Mouse (Mus musculus): ENCODE measurements around the gene Tgfa.

Gene Tgfa

GRCm38 (mm10) chr6:86222381-86222780, 27.4 kb downstream of the Tgfa start:
- DNase-seq (ENCODE audit: low spot score in 2 of 2) = no peak

GRCm38 (mm10) chr6:86225604-86226003, 30.6 kb downstream of the Tgfa start:
- DNase-seq (ENCODE audit: low spot score in 2 of 2) = no peak

GRCm38 (mm10) chr6:86232367-86232766, 37.3 kb downstream of the Tgfa start:
- no peak for DNase-seq (ENCODE audit: low spot score in 2 of 2)

GRCm38 (mm10) chr6:86233512-86234430, 38.7 kb downstream of the Tgfa start:
- no peak for DNase-seq (ENCODE audit: low spot score in 2 of 2)

GRCm38 (mm10) chr6:86244866-86245265, 49.8 kb downstream of the Tgfa start:
- no peak for DNase-seq (ENCODE audit: low spot score in 2 of 2)

- DNase-seq (ENCODE audit: low spot score in 2 of 2) = no peak
Observed at GRCm38 (mm10) chr6:86245965-86246364, 50.9 kb downstream of the Tgfa start.

- no peak for DNase-seq (ENCODE audit: low spot score in 2 of 2)
Observed at GRCm38 (mm10) chr6:86248562-86248961, 53.5 kb downstream of the Tgfa start.

GRCm38 (mm10) chr6:86249042-86249441, 54.0 kb downstream of the Tgfa start:
- no peak for DNase-seq (ENCODE audit: low spot score in 2 of 2)

GRCm38 (mm10) chr6:86250236-86250635, 55.2 kb downstream of the Tgfa start:
- no peak for DNase-seq (ENCODE audit: low spot score in 2 of 2)

GRCm38 (mm10) chr6:86250830-86251229, 55.8 kb downstream of the Tgfa start:
- no peak for DNase-seq (ENCODE audit: low spot score in 2 of 2)

- no peak for DNase-seq (ENCODE audit: low spot score in 2 of 2)
Observed at GRCm38 (mm10) chr6:86252176-86253125, 57.4 kb downstream of the Tgfa start.

- no peak for DNase-seq (ENCODE audit: low spot score in 2 of 2)
Observed at GRCm38 (mm10) chr6:86255899-86256298, 60.9 kb downstream of the Tgfa start.

- DNase-seq (ENCODE audit: low spot score in 2 of 2) = no peak
Observed at GRCm38 (mm10) chr6:86259242-86259641, 64.2 kb downstream of the Tgfa start.

GRCm38 (mm10) chr6:86260322-86261050, 65.5 kb downstream of the Tgfa start:
- peak in 1 of 2 experiments; percentile 31 for DNase-seq (ENCODE audit: low spot score in 2 of 2)

GRCm38 (mm10) chr6:86266786-86267185, 71.8 kb downstream of the Tgfa start:
- DNase-seq (ENCODE audit: low spot score in 2 of 2) = no peak

- DNase-seq (ENCODE audit: low spot score in 2 of 2) = no peak
Observed at GRCm38 (mm10) chr6:86270373-86271068, 75.5 kb downstream of the Tgfa start.

- no peak for DNase-seq (ENCODE audit: low spot score in 2 of 2)
Observed at GRCm38 (mm10) chr6:86271130-86271529, 76.1 kb downstream of the Tgfa start.

GRCm38 (mm10) chr6:86275704-86276103, 80.7 kb downstream of the Tgfa start:
- DNase-seq (ENCODE audit: low spot score in 2 of 2) = no peak

- no peak for DNase-seq (ENCODE audit: low spot score in 2 of 2)
Observed at GRCm38 (mm10) chr6:86276816-86277215, 81.8 kb downstream of the Tgfa start.

- DNase-seq (ENCODE audit: low spot score in 2 of 2) = no peak
Observed at GRCm38 (mm10) chr6:86277620-86278019, 82.6 kb downstream of the Tgfa start.

- no peak for DNase-seq (ENCODE audit: low spot score in 2 of 2)
Observed at GRCm38 (mm10) chr6:86281573-86282210, 86.7 kb downstream of the Tgfa start.
